Mouse (Mus musculus): Measurements from ENCODE around the gene Bpifb1. TPM values are rescaled to one million over a fixed set of nuclear protein-coding genes. Genes with fewer than 3 reads are reported as not detected.
A peak's percentile ranks its signal among the peaks of the same experiment; 100 is the strongest.
"Not testable (repeated sequence)": the region's sequence is repeated elsewhere in the genome, so short reads cannot be mapped to it uniquely, and the experiment has no call there.

The Bpifb1 gene
- total RNA-seq (2021), result under 1 TPM; 0.30 to 0.54 TPM
- long read RNA-seq, partial matches to known transcripts, result 1 of 1 reads
- long read RNA-seq, other reads (novel, unspliced or antisense), result 0 of 1 reads

GRCm38 (mm10) chr2:154190546-154191258, at the start of gene Bpifb1:
Bpifb1 (plus strand) TSS chr2:154190818.
- no peak for DNase-seq (ENCODE audit: low spot score in 2 of 2)

DNA sequence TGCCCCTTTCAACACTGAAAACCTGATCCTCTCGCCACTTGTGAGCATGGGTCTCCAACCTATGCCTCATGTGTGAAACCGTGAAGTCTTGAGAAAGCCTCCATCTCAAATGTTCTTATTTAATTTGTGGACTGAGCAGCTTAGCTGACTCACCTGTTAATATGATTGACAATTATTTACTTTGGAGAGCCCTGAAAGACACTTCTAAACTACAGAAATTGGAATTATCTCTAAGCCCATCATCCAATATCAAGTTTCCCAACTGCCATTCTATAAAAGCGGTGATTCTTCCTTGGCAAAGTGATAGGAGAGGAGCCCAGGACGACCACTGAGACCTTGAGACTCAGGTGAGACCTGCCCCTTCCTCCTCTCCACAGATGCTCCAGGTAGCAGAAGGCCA, 48.0 kb upstream of the Bpifb1 start, which contains the start of gene Bpifa1:
Gene Bpifa1, plus strand, starts transcription at position 301 of the 400 bp plus-strand sequence.
- DNase-seq (ENCODE audit: low spot score in 2 of 2), result no peak

DNA sequence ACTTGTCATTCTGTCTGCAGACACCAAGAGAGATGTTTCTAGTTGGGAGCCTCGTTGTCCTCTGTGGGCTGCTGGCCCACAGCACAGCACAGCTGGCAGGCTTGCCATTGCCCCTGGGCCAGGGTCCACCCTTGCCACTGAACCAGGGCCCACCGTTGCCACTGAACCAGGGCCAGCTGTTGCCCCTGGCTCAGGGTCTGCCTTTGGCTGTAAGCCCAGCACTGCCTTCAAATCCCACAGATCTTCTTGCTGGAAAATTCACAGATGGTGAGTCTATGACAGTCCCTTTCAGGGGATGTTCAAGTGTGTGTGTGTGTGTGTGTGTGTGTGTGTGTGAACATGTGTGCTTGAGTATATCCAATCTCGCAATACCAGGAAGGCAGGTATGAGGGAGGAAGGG, 46.9 kb upstream of the Bpifb1 start:
- DNase-seq (ENCODE audit: low spot score in 2 of 2), result peak; percentile 19 to 23

DNA sequence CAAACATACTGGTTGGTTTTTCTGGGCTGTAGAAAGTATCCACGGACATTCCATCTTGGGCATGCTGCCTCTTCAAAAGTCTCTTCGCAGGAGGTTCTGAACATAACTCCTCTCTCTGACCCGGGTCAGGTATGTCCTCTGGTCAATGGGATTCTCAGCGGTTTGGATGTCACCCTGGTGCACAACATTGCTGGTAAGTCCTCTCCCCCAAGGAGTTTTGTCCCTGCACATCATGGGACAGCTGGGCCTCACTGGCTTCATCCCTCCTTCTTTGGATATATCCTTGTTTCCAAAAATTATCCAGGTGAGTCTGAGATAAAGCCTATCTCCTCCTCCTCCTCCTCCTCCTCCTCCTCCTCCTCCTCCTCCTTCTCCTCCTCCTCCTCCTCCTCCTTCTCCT, 43.1 kb upstream of the Bpifb1 start:
- DNase-seq (ENCODE audit: low spot score in 2 of 2), result no peak

- DNase-seq (ENCODE audit: low spot score in 2 of 2), result peak; percentile 53 to 70
These were observed 32.2 kb upstream of the Bpifb1 start for GRCm38 (mm10) chr2:154158433-154158832.

GRCm38 (mm10) chr2:154162307-154162706, 28.3 kb upstream of the Bpifb1 start, which contains the start of gene Bpifa5:
Bpifa5 (plus strand) TSS chr2:154162607.
- DNase-seq (ENCODE audit: low spot score in 2 of 2), result no peak

DNA sequence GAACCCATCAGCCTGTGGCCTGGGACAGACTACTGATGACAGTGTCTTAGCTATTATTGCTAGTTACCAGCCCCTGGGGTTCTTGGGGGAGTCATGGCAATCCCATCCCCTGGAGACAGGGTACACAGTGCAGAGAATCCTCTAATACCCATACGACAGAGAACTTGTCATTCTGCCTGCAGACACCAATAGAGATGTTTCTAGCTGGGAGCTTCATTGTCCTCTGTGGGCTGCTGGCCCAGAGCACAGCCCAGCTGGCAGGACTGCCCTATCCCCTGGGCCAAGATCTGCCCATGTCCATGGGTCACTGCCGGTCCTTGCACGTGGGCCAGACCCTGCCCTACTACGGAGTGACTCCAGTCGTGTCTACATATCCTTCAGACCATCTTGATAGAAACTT, 27.3 kb upstream of the Bpifb1 start:
- peak in 1 of 2 experiments; percentile 20 for DNase-seq (ENCODE audit: low spot score in 2 of 2)

DNA sequence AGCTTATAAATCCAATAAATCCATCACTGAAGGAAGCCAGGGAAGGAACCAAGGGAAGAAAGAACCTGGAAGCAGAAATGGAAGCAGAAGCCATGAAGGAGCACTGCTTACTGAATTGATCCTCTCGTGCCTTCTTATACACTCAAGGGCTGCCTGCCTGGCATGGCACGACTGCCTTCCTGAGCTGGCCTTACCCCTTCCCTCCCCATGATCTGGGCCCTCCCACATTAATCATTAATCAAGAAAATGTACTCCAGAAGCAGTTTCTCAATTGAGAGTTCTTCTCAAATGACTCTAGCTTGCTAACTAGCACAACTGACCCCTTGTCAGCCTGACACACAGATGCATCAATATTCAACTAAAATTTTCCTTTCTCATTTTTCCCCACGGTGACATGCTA, 21.4 kb upstream of the Bpifb1 start:
- no peak for DNase-seq (ENCODE audit: low spot score in 2 of 2)

DNA sequence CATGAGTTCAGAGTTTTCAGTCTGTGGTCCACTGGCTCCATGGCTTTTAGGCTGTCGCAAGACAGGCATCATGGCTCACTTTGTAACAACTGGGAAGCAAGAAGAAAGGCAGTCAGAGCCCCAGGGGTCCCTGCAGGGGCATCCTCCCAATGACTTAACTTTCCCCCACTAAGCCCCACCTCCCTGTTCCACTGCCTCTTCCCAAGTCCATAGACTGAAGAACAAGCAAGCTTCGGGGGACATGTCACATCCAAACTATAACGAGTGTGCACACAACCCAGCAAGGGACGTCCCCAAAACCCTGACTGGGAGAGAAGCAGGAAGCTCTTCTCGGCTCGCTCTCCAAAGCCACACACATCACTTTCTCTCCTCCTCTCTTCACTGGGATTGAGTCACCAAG, 19.0 kb upstream of the Bpifb1 start:
- DNase-seq (ENCODE audit: low spot score in 2 of 2), result no peak

DNA sequence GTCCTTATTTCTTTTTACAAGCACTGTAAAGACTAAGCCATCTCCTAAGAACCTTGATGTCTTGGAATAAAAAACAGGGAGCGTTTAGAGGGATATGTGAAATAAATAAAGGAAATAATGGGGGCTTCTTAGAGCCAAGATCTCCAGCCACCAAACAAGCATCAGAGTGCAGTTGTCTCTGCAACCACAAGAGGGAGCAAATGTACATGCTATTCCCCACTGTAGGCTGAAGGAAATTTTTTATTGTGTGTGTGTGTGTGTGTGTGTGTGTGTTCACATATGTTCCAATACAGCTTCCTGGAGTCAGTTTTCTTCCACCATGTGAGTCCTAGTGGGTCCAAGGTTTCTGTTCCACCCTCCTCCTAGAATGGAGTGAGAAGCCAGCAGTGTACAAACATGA, 17.3 kb upstream of the Bpifb1 start:
- peak; percentile 55 for DNase-seq (ENCODE audit: low spot score in 2 of 2)

DNA sequence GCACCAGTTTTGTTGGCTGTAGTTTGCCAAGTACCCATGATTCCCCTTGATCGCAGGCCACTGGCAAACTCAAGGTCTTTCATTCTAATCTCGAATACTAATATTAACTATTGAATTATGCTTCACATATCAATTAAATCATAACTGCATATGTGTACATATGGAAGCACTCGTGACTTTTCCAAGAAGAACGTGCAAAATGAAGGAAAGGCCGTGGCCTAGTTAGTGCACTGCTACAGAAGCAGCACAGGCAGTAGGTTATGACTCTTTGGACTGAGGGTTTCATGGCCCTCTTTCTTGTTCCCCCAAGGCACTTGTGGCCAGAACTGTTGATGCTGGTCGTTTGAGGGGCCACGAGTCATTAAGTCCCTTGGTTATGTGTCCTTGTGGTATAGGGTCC, 8.7 kb upstream of the Bpifb1 start:
- not testable (repeated sequence) for DNase-seq (ENCODE audit: low spot score in 2 of 2)

GRCm38 (mm10) chr2:154183061-154183460, 7.6 kb upstream of the Bpifb1 start:
- DNase-seq (ENCODE audit: low spot score in 2 of 2), result not testable (repeated sequence)

DNA sequence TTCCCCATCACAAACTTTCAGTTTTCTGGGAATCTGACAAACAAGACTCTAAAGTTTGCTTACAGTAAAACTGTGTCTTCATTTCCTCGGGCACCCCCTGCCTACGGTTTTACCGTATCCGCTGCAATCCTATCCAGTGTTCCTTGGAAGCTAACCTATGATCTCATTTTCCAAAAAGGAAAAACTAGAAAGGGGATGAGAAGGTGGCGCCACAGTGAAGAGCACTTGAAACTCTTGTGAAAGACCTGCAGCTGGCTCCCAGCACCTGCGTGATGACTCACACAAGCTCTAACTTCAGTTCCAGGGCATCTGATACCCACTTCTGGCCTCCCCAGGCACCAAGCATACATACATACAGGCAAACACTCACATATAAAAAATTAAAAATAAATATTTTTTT, 5.3 kb upstream of the Bpifb1 start:
- DNase-seq (ENCODE audit: low spot score in 2 of 2), result no peak

GRCm38 (mm10) chr2:154185748-154186147, 4.9 kb upstream of the Bpifb1 start:
- DNase-seq (ENCODE audit: low spot score in 2 of 2), result no peak

GRCm38 (mm10) chr2:154187468-154187867, 3.1 kb upstream of the Bpifb1 start:
- DNase-seq (ENCODE audit: low spot score in 2 of 2), result no peak

DNA sequence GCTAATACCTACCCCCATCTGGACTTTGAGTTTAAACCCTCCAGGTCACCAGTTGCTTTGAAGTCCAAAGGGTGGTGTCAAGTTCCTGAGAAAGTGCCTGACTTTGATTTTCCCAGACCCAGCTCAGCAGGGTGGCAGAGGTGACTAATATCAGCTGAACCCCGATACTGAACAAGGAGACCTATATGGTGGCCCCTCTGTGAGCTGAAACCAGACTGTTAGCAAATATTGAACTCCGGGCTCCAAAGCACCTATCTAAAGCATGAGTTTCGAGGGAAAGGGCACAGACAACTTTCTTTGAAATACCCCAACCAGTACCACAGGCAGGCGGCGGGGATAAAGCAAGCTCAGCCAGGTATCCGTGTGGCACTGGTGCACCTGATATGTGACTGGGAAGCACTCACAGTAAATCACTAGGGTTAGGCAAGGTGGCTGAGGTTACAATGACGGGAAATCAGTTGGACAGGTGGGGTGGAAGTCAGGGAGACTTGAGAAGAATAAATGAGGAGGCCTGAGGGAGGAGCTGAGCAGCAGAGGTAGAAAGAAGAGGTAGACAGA, 662 bp upstream of the Bpifb1 start:
- DNase-seq (ENCODE audit: low spot score in 2 of 2), result no peak

DNA sequence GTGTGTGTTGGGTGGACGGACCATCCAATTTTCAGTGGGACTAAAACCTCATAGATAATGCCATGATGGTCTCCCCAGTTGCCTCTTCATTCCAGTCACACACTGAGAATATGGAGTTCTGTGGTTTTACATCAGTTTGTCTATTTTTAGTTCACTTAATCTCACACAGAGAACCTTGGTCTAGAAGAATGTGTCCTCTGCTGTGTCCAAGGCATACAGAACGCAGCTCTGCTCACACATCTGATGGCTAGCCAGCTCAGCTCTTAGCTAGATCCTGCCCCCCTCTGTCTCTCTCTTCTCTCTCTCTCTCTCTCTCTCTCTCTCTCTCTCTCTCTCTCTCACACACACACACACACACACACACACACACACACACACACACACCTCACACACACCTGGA, 1.5 kb downstream of the Bpifb1 start:
- DNase-seq (ENCODE audit: low spot score in 2 of 2), result no peak

DNA sequence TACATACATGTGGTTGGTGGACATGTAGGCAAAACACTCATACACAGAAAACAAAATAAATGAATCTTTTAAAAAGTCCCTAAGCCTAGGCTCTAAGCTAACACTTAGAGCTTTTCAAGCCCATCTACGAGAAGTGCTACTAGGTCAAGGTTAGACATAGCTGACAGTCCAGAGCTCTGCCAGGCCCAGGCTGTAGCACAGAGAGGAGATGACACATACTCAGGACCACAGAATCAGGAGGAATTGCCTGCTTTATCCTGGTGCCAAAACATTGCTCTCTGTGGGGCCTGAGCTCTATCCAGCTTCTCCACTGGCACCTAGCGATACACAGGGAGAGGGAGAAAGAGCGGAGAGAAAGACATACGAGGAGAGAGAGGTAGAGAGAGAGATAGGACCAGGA, 2.5 kb downstream of the Bpifb1 start:
- no peak for DNase-seq (ENCODE audit: low spot score in 2 of 2)

DNA sequence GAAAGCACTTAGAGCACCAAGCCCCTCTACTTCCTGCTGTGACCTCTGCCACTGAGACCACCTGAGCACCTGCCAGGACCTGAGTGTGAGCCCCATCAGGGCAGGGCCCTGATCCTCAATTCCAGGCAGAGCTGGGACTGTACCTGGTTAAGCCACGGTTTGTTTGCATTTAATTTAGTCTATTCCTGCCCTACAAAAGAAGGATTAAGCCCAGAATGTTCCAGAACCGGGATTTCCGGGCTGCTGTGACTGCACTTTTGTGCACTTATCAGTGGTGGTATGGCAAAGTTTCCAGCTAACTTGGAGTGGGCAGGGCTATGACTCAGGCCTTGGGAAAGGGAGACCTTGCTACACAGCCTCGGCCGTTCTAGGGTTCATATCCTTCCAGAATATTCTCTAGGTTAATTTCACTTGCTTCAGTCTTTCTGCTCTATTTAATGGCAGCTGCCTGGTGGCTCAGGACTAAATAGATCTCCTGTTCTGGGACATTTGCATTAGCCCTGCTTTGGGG, 3.4 kb downstream of the Bpifb1 start:
- DNase-seq (ENCODE audit: low spot score in 2 of 2), result no peak

GRCm38 (mm10) chr2:154197036-154197435, 6.4 kb downstream of the Bpifb1 start:
- DNase-seq (ENCODE audit: low spot score in 2 of 2), result no peak

GRCm38 (mm10) chr2:154204630-154205029, 14.0 kb downstream of the Bpifb1 start:
- no peak for DNase-seq (ENCODE audit: low spot score in 2 of 2)

GRCm38 (mm10) chr2:154206908-154207307, 16.3 kb downstream of the Bpifb1 start:
- DNase-seq (ENCODE audit: low spot score in 2 of 2), result no peak

DNA sequence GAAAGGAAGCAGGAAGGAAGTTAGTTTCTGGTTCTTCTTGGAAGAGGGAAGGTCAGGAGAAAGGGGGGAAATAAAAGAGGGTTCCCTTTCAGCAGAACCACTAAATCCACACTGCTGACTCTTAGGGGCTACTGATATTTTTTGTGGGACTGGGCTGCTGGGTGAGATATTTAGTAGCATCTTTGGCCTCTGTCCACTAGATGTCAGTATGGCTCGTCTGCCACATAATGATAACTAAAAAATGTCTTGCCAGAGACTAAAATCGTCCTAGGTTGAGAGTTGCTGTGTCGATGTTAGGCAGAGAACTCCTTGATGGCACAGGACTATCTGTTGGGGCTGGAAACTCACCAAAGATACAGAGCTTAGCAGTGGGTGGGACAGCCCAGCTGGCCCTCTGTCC, 18.5 kb downstream of the Bpifb1 start:
- peak in 1 of 2 experiments; percentile 38 for DNase-seq (ENCODE audit: low spot score in 2 of 2)
